Mouse (Mus musculus): ENCODE measurements around the gene Ugt1a6b. TPM values are rescaled to one million over a fixed set of nuclear protein-coding genes. Genes with fewer than 3 reads are reported as not detected.
A peak's percentile ranks its signal among the peaks of the same experiment; 100 is the strongest.
"Not testable (repeated sequence)": the region's sequence is repeated elsewhere in the genome, so short reads cannot be mapped to it uniquely, and the experiment has no call there.

Ugt1a6b gene
- total and polyA plus RNA-seq, 3 experiments = 0.64 to 1.8 (median 1.4) TPM

GRCm38 (mm10) chr1:88094941-88095492 is 8.0 kb upstream of the Ugt1a6b start, which contains the start of gene Ugt1a7c:
Gene Ugt1a7c, plus strand, starts transcription at chr1:88095062.
- Histone ChIP-seq H3K79me2 (replicated peaks; ENCODE audit: control insufficient read depth, insufficient read depth, low read length) (no peaks in the 10 kb centered on the region), H3K4me1 (ENCODE audit: control insufficient read depth, insufficient read depth, low read length) (no peaks in the 10 kb centered on the region), H3K36me3 (ENCODE audit: control insufficient read depth, insufficient read depth, low read length) (no peaks in the 10 kb centered on the region), H3K4me3 (no peak within 1 kb of the TSS), H3K27me3 (ENCODE audit: control insufficient read depth, insufficient read depth, low read length) (no peaks in the 10 kb centered on the region), H3K27ac (no peak within 1 kb of the TSS; the same call in 1 of the 2 replicates), H3K9ac (ENCODE audit: low read depth, low read length) (no peak within 1 kb of the TSS)
- peak; percentile 48 to 61 for DNase-seq
- 30% methylated on average over 10 of the region's 10 CpGs for WGBS
- intact Hi-C loops (cut with DNase I) = no loop called here
- no peak for TF ChIP-seq POLR2A (IDR thresholded peaks at IDR 0.05; ENCODE audit: insufficient read depth, low read depth, low read length)
- no peak for TF ChIP-seq CTCF (IDR thresholded peaks at IDR 0.05)
- no peak for TF ChIP-seq EP300 (IDR thresholded peaks at IDR 0.05; ENCODE audit: insufficient read depth, low read depth, low read length)

- H3K27ac ChIP-seq; H3K27me3 ChIP-seq (ENCODE audit: control insufficient read depth, insufficient read depth, low read length); DNase-seq; H3K9ac ChIP-seq (ENCODE audit: low read depth, low read length); H3K4me1 ChIP-seq (ENCODE audit: control insufficient read depth, insufficient read depth, low read length); H3K36me3 ChIP-seq (ENCODE audit: control insufficient read depth, insufficient read depth, low read length); H3K79me2 ChIP-seq (replicated peaks; ENCODE audit: control insufficient read depth, insufficient read depth, low read length); H3K4me3 ChIP-seq; intact Hi-C loops (cut with DNase I): not testable (repeated sequence)
- WGBS = 78% methylated on average over 3 of the region's 3 CpGs
These were observed 4.5 kb upstream of the Ugt1a6b start for GRCm38 (mm10) chr1:88098546-88098945.

GRCm38 (mm10) chr1:88099691-88100090 is 3.4 kb upstream of the Ugt1a6b start:
- H3K4me1 ChIP-seq (ENCODE audit: control insufficient read depth, insufficient read depth, low read length); H3K79me2 ChIP-seq (replicated peaks; ENCODE audit: control insufficient read depth, insufficient read depth, low read length); H3K27me3 ChIP-seq (ENCODE audit: control insufficient read depth, insufficient read depth, low read length); H3K9ac ChIP-seq (ENCODE audit: low read depth, low read length); intact Hi-C loops (cut with DNase I); DNase-seq; H3K4me3 ChIP-seq; H3K36me3 ChIP-seq (ENCODE audit: control insufficient read depth, insufficient read depth, low read length); H3K27ac ChIP-seq: not testable (repeated sequence)
- 68% methylated on average over 2 of the region's 2 CpGs for WGBS

- H3K79me2 ChIP-seq (replicated peaks; ENCODE audit: control insufficient read depth, insufficient read depth, low read length); H3K4me1 ChIP-seq (ENCODE audit: control insufficient read depth, insufficient read depth, low read length); H3K27me3 ChIP-seq (ENCODE audit: control insufficient read depth, insufficient read depth, low read length); H3K27ac ChIP-seq; intact Hi-C loops (cut with DNase I); DNase-seq; H3K36me3 ChIP-seq (ENCODE audit: control insufficient read depth, insufficient read depth, low read length); H3K9ac ChIP-seq (ENCODE audit: low read depth, low read length); H3K4me3 ChIP-seq: not testable (repeated sequence)
- 71% methylated on average over 5 of the region's 5 CpGs for WGBS
These were observed 831 bp downstream of the Ugt1a6b start for GRCm38 (mm10) chr1:88103697-88104468.

GRCm38 (mm10) chr1:88104667-88105430 is 1.8 kb downstream of the Ugt1a6b start:
- H3K4me1 ChIP-seq (ENCODE audit: control insufficient read depth, insufficient read depth, low read length) = no peaks in the 10 kb centered on the region
- no peak for DNase-seq
- no peak overlapping the region for H3K9ac ChIP-seq (ENCODE audit: low read depth, low read length)
- no peak for TF ChIP-seq CTCF (IDR thresholded peaks at IDR 0.05)
- no peak for TF ChIP-seq POLR2A (IDR thresholded peaks at IDR 0.05; ENCODE audit: insufficient read depth, low read depth, low read length)
- TF ChIP-seq EP300 (IDR thresholded peaks at IDR 0.05; ENCODE audit: insufficient read depth, low read depth, low read length) = no peak
- no peaks in the 10 kb centered on the region for H3K36me3 ChIP-seq (ENCODE audit: control insufficient read depth, insufficient read depth, low read length)
- H3K4me3 ChIP-seq = no peak overlapping the region
- no peak overlapping the region for H3K27ac ChIP-seq
- intact Hi-C loops (cut with DNase I) = no loop called here
- no peaks in the 10 kb centered on the region for H3K79me2 ChIP-seq (replicated peaks; ENCODE audit: control insufficient read depth, insufficient read depth, low read length)
- whole genome bisulfite sequencing = 95% methylated on average over 1 of the region's 1 CpGs
- no peaks in the 10 kb centered on the region for H3K27me3 ChIP-seq (ENCODE audit: control insufficient read depth, insufficient read depth, low read length)

GRCm38 (mm10) chr1:88105656-88106055 is 2.6 kb downstream of the Ugt1a6b start:
- H3K36me3 ChIP-seq (ENCODE audit: control insufficient read depth, insufficient read depth, low read length) = no peaks in the 10 kb centered on the region
- H3K79me2 ChIP-seq (replicated peaks; ENCODE audit: control insufficient read depth, insufficient read depth, low read length) = no peaks in the 10 kb centered on the region
- intact Hi-C loops (cut with DNase I) = no loop called here
- WGBS = 54% methylated on average over 2 of the region's 2 CpGs
- H3K4me1 ChIP-seq (ENCODE audit: control insufficient read depth, insufficient read depth, low read length) = no peaks in the 10 kb centered on the region
- TF ChIP-seq POLR2A (IDR thresholded peaks at IDR 0.05; ENCODE audit: insufficient read depth, low read depth, low read length) (no peak), CTCF (IDR thresholded peaks at IDR 0.05) (no peak), EP300 (IDR thresholded peaks at IDR 0.05; ENCODE audit: insufficient read depth, low read depth, low read length) (no peak)
- H3K27ac ChIP-seq = no peak overlapping the region
- H3K4me3 ChIP-seq = no peak overlapping the region
- no peak for DNase-seq
- H3K9ac ChIP-seq (ENCODE audit: low read depth, low read length) = no peak overlapping the region
- no peaks in the 10 kb centered on the region for H3K27me3 ChIP-seq (ENCODE audit: control insufficient read depth, insufficient read depth, low read length)

GRCm38 (mm10) chr1:88109027-88109557 is 6.0 kb downstream of the Ugt1a6b start:
- H3K4me3 ChIP-seq; H3K27me3 ChIP-seq (ENCODE audit: control insufficient read depth, insufficient read depth, low read length); DNase-seq; H3K36me3 ChIP-seq (ENCODE audit: control insufficient read depth, insufficient read depth, low read length); H3K9ac ChIP-seq (ENCODE audit: low read depth, low read length); H3K4me1 ChIP-seq (ENCODE audit: control insufficient read depth, insufficient read depth, low read length); H3K79me2 ChIP-seq (replicated peaks; ENCODE audit: control insufficient read depth, insufficient read depth, low read length); intact Hi-C loops (cut with DNase I); H3K27ac ChIP-seq: not testable (repeated sequence)
- 80% methylated on average over 2 of the region's 2 CpGs for WGBS

- 49% methylated on average over 2 of the region's 2 CpGs for WGBS
- H3K79me2 ChIP-seq (replicated peaks; ENCODE audit: control insufficient read depth, insufficient read depth, low read length); H3K4me3 ChIP-seq; H3K4me1 ChIP-seq (ENCODE audit: control insufficient read depth, insufficient read depth, low read length); intact Hi-C loops (cut with DNase I); H3K36me3 ChIP-seq (ENCODE audit: control insufficient read depth, insufficient read depth, low read length); DNase-seq; H3K9ac ChIP-seq (ENCODE audit: low read depth, low read length); H3K27ac ChIP-seq; H3K27me3 ChIP-seq (ENCODE audit: control insufficient read depth, insufficient read depth, low read length): not testable (repeated sequence)
These were observed 6.6 kb downstream of the Ugt1a6b start for GRCm38 (mm10) chr1:88109604-88110003.

Measured in heart, adult 2 months (tissue).